Mouse (Mus musculus) hindbrain, embryonic 11.5 days (tissue): ENCODE measurements around the gene Flt3. TPM values are rescaled to one million over a fixed set of nuclear protein-coding genes. Genes with fewer than 3 reads are reported as not detected.

ENCODE experiments used
- ATAC-seq: fragments of 200-750 bp; cut with Nextera tagmentation; 2 replicates; pipeline ENCODE4 v1.8.0; 2017; ENCODE audit warnings: mild to moderate bottlenecking, moderate TSS enrichment, moderate library complexity; ENCODE audit not compliant: low FRiP score
- DNase-seq: peaks from one replicate; pipeline ENCODE4 v3.0.0-alpha.2; 2015; ENCODE audit warnings: low spot score
- H3K27ac ChIP-seq: fragments of 300-500 bp; sonication (generic); 2 replicates; pipeline ENCODE4 v1.5.1; 2014; ENCODE audit warnings: mild to moderate bottlenecking, low read depth, low read length
- H3K27me3 ChIP-seq: fragments of 300-500 bp; sonication (generic); 2 replicates; pipeline ENCODE4 v1.6.1; 2014; ENCODE audit warnings: mild to moderate bottlenecking, low read length, moderate library complexity, mixed read lengths; ENCODE audit not compliant: control insufficient read depth, insufficient read depth
- H3K36me3 ChIP-seq: fragments of 300-500 bp; sonication (generic); 2 replicates; pipeline ENCODE4 v1.6.1; 2014; ENCODE audit warnings: mild to moderate bottlenecking, low read length, moderate library complexity, mixed read lengths; ENCODE audit not compliant: control insufficient read depth, insufficient read depth
- H3K4me1 ChIP-seq: fragments of 300-500 bp; sonication (generic); replicated peaks from 2 replicates; pipeline ENCODE4 v1.6.1; 2014; ENCODE audit warnings: low read length, mixed read lengths; ENCODE audit not compliant: control insufficient read depth, insufficient read depth
- H3K4me2 ChIP-seq: fragments of 300-500 bp; sonication (generic); replicated peaks from 2 replicates; pipeline ENCODE4 v1.6.1; 2014; ENCODE audit warnings: mild to moderate bottlenecking, low read depth, low read length
- H3K4me3 ChIP-seq: fragments of 300-500 bp; sonication (generic); 2 replicates; pipeline ENCODE4 v1.5.1; 2014; ENCODE audit warnings: low read depth, low read length
- H3K9ac ChIP-seq: fragments of 300-500 bp; sonication (generic); 2 replicates; pipeline ENCODE4 v1.6.1; 2014; ENCODE audit warnings: low read depth, low read length
- H3K9me3 ChIP-seq: fragments of 300-500 bp; sonication (generic); 2 replicates; pipeline ENCODE4 v1.6.1; 2016; ENCODE audit warnings: low read length; ENCODE audit not compliant: control insufficient read depth
- WGBS: fragments of 180-500 bp; shearing (Covaris S2); extraction: QIAGEN DNeasy Blood & Tissue Kit; methylation state at CpG from one replicate; pipeline ENCODE4 v1.1.7; 2014; 5-methylcytosine and 5-hydroxymethylcytosine counted together
- polyA plus RNA-seq: library from polyadenylated mRNA; unstranded; fragments of >200 nt; fragmentation: Nextera tagmentation; extraction: Ambion mirVana; gene quantifications from 2 replicates; pipeline ENCODE4 v1.2.1, GENCODE M21; 2014

Flt3 gene
- polyA plus RNA-seq, 1 experiment from 2014 or later: 0.14 TPM

DNA sequence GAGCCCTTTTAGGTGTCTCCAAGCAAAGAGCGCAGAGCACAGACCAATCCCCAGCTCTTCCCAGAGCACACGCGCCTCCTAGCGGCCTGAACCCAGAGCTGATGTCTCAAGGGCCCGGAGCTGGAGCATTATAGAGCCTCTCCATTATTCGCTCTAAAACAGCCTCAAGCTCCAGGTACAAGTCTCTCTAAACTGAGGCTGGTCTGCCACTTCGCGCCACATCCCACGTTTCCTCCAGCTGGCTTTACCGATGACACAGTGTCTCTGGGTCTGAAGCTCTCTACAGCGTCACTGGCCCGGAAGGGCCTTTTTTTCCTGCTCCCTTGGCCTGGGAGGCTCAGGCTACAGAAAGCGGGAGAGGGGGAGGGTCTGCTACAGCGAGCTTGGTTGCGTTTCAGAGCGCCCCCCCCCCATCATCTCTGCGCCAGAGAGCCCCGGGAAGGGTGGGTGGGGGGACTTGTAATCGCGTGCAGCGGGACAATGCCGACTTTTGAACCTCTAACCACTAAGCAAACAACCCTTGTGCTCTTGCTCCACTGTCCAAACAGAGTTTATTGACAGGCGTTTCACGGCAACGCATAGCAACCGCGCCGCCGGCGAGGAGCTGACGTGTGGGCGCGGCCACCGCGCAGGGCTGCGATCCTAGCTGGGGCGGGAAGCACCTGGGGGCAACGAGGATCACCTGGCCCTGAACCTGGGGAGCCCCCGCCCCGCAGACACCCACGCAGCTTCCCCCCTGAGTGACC, 100.9 kb downstream of the Flt3 start:
- Histone ChIP-seq H3K9ac (no peak overlapping the region), H3K36me3 (no peaks in the 10 kb centered on the region), H3K4me2 (peak overlapping the region; percentile 27), H3K27me3 (peaks cover 94% of the 10 kb centered on the region), H3K4me3 (no peak overlapping the region), H3K9me3 (no peaks in the 10 kb centered on the region), H3K4me1 (0 out of 2 replicates have a peak, but pooled peaks cover 6% of the 10 kb centered on the region), H3K27ac (no peak overlapping the region)
- 1% methylated on average over 41 of the region's 41 CpGs for WGBS
- peak; percentile 89 for DNase-seq
- ATAC-seq: peak; percentile 78

DNA sequence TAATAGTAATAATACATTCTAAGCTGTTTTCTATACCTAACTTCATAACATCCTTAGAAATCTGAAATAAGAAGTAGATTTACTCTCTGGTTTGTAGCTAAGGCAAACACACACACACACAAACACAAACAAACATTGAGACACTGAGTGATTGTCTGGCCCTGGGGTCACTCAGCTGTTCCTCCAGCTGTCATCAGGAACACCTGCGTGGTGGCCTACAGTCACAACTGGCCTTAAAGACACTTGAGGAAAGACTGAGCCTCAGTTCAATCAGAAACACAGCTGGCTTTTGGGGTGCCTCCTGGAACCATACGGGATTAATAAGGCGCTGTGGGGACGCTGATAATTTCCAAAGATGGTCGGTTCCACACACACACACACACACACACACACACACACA, 103.0 kb downstream of the Flt3 start:
- H3K4me3 ChIP-seq: no peak overlapping the region
- H3K27me3 ChIP-seq: peaks cover 93% of the 10 kb centered on the region
- no peak overlapping the region for H3K9ac ChIP-seq
- H3K36me3 ChIP-seq: no peaks in the 10 kb centered on the region
- H3K9me3 ChIP-seq: no peaks in the 10 kb centered on the region
- no peak for ATAC-seq
- no peak overlapping the region for H3K4me2 ChIP-seq
- WGBS: 50% methylated on average over 5 of the region's 5 CpGs
- 0 out of 2 replicates have a peak, but pooled peaks cover 6% of the 10 kb centered on the region for H3K4me1 ChIP-seq
- no peak for DNase-seq
- H3K27ac ChIP-seq: no peak overlapping the region

DNA sequence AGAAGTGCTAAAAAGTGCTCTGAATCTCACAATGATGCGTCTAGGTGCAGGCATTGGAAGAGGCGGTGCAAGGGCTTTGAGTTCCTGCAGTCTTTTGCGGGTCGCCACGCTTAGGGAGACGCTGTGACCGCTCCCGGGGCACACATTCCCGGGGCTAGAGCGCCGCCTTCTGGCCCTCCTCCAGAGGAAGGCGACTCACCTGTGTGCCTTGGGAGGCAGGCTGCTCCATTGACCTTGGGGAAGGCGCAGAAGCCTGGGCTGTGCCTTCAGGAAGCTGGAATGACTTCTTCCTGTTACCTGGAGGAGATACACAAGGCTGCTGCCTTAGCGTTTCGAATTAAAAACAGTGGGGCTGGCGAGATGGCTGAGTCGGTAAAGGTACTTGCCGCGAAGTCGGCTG, 106.2 kb downstream of the Flt3 start:
- Histone ChIP-seq H3K9me3 (no peaks in the 10 kb centered on the region), H3K4me3 (no peak overlapping the region), H3K9ac (no peak overlapping the region), H3K36me3 (no peaks in the 10 kb centered on the region), H3K27ac (no peak overlapping the region), H3K4me1 (no peaks in the 10 kb centered on the region), H3K27me3 (peaks cover 68% of the 10 kb centered on the region), H3K4me2 (no peak overlapping the region)
- peak; percentile 60 for DNase-seq
- WGBS: 11% methylated on average over 20 of the region's 20 CpGs
- ATAC-seq: no peak

DNA sequence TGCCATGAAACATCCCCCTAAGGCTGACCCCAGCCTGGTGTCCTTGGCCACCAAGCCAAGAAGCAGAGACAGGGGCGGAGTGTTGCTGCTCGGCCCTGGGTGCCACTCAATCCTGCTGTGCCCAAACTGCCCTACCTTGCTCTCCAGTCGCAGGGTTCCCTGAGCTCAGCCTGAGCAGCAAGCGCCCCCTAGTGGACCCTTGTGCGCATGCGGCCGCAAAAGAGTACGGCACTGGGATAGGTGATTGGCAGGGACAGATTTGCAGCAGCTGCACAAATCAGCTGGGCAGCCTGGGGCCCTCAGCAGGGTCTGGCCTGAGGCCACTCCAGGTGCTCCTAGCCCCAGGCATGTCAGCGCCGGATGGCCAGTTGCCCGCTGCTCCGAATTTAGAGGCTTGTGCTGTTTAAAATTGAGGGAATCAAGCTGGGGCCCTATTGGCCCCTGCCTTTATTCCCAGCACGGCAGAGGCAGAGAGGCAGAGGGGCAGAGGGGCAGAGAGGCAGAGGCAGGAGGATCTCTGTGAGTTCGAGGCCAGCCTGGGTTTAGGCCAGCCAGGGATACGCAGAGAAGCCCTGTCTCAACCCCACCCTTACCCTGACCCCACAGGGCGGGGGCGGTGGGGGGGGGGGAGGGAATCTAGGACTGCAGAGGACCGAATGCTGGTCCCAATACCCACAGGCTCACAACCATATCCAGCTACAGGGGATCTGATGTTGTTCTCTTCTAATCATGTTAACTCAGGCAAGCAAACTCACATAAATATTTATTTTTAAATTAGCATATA, 107.0 kb downstream of the Flt3 start:
- Histone ChIP-seq H3K27ac (no peak overlapping the region), H3K27me3 (peaks cover 60% of the 10 kb centered on the region), H3K4me2 (no peak overlapping the region), H3K4me3 (no peak overlapping the region), H3K4me1 (no peaks in the 10 kb centered on the region), H3K9me3 (no peaks in the 10 kb centered on the region), H3K9ac (no peak overlapping the region), H3K36me3 (no peaks in the 10 kb centered on the region)
- WGBS: 13% methylated on average over 18 of the region's 18 CpGs
- DNase-seq: peak; percentile 91
- peak; percentile 83 for ATAC-seq

DNA sequence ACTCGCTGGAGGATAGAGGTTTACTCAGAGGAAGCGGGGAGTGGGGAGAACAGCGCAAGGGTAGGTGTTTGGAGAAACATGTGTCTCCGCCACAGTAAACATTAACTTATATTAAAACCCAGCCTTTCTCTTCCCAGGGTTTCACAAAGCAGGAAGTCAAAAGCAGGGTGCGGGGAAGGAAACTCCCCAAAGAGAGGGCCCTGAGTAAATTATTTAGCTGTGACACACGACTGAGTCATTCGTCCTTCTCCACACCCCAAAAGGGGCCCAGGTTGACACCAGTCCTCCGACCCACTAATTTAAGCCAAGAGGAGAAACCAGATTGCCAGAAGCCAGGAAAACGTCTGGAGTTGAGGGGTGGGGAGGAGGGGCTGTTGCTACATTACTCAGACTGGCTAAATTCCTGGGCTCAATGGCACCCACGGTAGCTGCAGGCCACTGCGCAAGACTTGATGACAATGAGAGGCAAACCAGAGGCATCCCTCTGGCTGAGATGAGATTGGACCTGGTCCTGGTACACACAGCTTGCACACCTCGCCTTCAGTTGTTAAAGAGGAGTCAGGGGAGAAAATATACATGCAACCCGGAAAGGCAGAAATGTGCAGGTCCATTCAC, 107.7 kb downstream of the Flt3 start:
- Histone ChIP-seq H3K4me2 (no peak overlapping the region), H3K9ac (no peak overlapping the region), H3K36me3 (no peaks in the 10 kb centered on the region), H3K4me3 (no peak overlapping the region), H3K27ac (no peak overlapping the region), H3K27me3 (peaks cover 53% of the 10 kb centered on the region), H3K4me1 (no peaks in the 10 kb centered on the region), H3K9me3 (no peaks in the 10 kb centered on the region)
- DNase-seq (no peak), ATAC-seq (0 out of 2 replicates have a peak, but pooled peaks have one; percentile 31)
- 45% methylated on average over 13 of the region's 13 CpGs for WGBS

DNA sequence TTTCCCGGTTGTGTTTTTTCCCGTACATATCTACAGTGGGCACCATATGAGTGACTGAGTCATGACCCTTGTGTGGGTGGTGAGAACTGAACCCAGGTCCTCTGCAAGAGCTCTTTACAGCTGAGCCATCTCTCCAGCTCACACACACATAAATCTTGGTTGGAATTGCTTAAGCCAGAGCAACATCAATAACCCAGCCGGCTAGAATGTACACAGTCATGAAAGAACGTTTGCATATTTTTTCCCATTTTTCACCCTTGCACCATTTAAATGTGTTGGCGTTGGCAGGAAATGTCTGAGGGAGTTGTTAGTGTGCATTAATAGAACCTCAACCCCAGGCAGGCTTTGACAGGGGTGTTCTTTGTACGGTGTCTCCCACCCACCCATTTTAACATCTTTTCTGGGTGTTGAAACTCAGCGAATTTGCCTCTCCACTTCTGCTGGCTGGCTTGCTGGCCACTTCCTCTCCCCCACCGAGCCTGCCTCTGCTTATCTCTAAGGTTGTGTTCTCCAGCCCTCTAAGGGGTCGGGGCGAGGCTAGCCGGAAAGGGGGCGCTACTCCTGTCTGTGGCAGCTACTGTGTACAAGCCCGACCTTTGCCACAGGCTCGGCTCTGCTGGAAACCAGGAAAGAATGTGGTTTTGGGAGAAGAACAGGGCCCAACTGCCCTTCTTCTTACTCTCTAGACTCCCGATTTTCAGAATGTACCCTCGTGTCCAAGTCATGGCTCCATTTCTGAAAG, 108.4 kb downstream of the Flt3 start:
- H3K4me1 ChIP-seq: no peaks in the 10 kb centered on the region
- DNase-seq (peak; percentile 5), ATAC-seq (no peak)
- H3K27ac ChIP-seq: no peak overlapping the region
- H3K36me3 ChIP-seq: no peaks in the 10 kb centered on the region
- 41% methylated on average over 16 of the region's 16 CpGs for WGBS
- no peaks in the 10 kb centered on the region for H3K9me3 ChIP-seq
- H3K4me3 ChIP-seq: no peak overlapping the region
- H3K4me2 ChIP-seq: no peak overlapping the region
- no peak overlapping the region for H3K9ac ChIP-seq
- H3K27me3 ChIP-seq: peaks cover 46% of the 10 kb centered on the region

DNA sequence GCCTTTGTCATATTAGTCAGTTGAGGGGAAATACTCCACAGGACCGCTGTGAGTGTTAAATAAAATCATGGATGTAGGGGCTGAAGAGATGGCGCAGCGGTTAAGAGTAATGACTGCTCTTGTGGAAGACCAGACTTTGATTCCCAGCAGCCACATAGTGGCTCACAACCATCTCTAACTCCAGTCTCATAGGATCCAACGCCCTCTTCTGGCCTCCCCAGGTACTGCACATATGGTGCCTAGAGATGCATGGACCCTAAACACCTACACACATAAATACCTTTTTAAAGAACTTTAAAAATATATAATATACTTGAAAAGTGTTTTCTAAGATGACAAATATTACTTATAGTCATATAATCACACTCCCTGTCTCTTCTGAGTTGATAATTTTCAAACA, 115.9 kb downstream of the Flt3 start:
- no peaks in the 10 kb centered on the region for H3K9me3 ChIP-seq
- no peak overlapping the region for H3K4me2 ChIP-seq
- no peaks in the 10 kb centered on the region for H3K4me1 ChIP-seq
- no peaks in the 10 kb centered on the region for H3K36me3 ChIP-seq
- ATAC-seq (no peak), DNase-seq (no peak)
- H3K4me3 ChIP-seq: no peak overlapping the region
- H3K27ac ChIP-seq: no peak overlapping the region
- peaks cover 20% of the 10 kb centered on the region for H3K27me3 ChIP-seq
- 74% methylated on average over 4 of the region's 4 CpGs for WGBS
- no peak overlapping the region for H3K9ac ChIP-seq
